Mouse (Mus musculus): Measurements from ENCODE around the gene Dad1.

DNA sequence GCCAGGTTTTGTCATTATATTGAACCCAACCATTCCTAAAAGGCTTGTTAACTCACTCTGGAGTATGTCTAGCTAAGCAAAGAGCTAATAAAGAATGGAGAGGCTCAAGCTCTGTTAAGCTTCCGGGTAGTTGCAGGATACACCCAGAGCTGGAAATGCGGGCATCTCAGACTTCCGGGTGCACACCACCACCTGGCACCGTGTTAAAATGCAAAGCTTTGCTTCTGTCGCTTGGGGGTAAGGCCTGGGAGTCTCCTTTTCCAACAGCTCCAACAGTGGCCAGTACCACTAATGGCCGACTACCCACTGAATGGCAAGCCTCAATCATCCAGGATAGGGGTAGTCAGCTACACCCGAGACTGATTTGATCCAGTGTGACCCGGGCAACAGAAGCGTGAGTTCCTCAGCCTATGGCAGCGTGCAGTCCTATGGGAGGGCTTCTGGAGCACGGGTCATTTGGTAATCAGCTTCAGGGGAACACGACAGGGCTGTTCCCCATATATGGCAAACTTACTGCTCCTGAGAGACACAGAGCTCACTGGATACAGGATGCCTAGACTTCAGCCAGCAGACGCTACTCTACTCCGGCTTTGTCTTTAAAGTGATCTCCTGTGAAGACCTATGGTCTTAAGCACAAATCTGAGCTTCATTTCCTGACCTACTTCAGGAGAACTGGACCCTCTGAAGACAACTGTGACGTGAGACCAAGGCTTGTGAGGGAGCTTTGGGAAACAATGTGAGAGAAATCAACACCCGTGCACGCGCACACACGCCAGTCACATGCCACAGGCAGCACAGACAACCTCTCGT is 19.5 kb downstream of the Dad1 start:
- TF ChIP-seq CTCF (IDR thresholded peaks at IDR 0.05; ENCODE audit: borderline replicate concordance, insufficient read depth, low read length): no peak
- no peak for TF ChIP-seq POLR2A (IDR thresholded peaks at IDR 0.05; ENCODE audit: low read depth, low read length)

Data from embryonic fibroblast, embryonic 13.5 days (primary cell).